Mouse (Mus musculus): ENCODE data around the gene Lcn12. TPM values are rescaled to one million over a fixed set of nuclear protein-coding genes. Genes with fewer than 3 reads are reported as not detected.

The Lcn12 gene
- not detected for polyA plus RNA-seq (2014; fragmentation: Illumina TruSeq; extraction: RNeasy Lipid Tissue Mini Kit (QIAGEN cat#74804); ENCODE audit: low replicate concordance)

DNA sequence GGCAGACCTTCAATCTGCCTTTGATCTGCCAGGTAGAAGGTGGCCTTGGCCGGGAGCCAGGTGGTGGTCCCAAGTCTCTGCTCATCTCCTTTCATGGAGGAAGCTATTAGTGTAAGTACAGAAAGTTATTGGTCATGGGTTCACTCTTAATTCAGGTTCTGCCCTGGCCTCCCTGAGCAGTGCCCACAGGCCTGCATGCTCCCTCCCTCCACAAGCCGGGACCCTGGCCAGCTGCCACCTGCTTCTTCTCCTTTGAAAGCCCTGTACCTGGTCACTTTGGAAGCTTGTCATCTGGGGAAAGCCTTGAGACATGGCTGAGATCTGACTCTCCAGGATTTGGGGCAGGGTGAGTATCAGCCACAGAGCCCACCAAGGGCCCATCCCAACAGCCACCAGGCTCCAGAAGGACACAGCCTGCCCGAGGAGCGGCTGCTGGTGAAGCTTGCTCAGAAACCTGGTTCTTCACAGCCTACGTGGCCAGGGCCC is at the start of gene Lcn12:
TSS of gene Lcn12 (minus strand) at position 436 of the 486 bp plus-strand sequence.

GRCm38 (mm10) chr2:25501593-25502486 is 8.1 kb upstream of the Lcn12 start, which contains the start of gene C8g:
C8g (minus strand) TSS chr2:25501719.

GRCm38 (mm10) chr2:25500576-25501405 is 7.1 kb upstream of the Lcn12 start, which contains the start of gene Fbxw5:
Fbxw5 (plus strand) TSS chr2:25500750.

DNA sequence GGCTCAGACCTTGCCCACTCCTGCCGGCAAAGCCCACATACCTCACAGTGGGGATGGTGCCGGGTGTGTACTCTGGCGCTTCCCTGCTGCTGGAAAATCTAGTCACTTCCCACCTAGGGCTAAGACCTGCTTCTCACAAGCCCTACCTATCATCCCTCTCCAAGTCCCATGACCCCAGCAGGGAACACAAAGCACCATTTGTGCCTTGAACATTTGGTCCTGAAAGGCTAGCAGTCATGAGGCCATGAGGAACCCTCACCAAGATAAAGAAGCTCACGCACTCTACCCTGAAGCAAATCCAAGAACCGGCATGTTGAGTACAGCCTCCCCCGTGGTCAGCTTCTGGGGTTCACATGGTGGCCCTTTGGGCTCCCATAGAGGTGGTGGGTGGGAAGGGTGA is 23.7 kb downstream of the Lcn12 start, which contains the start of gene Ptgds:
TSS of gene Ptgds (minus strand) at position 78 of the 400 bp plus-strand sequence.

DNA sequence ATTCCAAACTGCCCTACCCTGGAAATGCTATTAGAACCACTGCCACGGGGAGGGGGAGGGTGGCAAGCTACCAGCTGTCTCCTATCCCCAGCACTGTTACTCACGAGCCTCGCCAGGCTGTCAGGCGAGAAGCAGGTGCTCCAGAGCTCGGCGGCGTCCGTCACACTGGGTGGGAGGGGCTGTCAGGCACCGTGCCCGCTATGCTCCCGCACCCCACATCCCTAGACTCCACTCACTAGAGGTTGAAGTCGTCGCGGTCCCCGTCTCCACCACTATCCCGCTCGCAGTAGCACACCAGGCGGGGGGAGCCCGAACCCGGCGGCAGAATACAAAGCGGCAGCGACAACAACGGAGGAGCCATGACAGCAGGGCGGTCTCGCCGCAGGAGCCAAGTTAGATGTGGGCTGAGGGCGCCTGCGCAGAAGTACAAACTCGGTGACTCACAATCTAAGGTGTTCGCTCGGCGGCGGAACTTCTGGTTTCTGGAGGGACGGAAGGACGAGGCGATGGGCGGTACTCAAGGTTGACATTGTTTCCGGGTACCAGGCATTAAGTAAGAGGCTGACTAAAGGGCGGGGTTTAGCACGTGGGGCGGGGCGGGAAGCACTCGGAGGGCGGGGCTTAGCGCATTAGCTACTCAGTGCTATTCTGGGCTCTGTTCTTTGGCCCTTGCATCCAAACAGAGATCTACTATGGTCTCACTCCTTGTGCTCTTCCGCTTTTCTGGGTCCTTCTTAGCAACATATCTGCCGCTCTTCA is 33.0 kb downstream of the Lcn12 start, which contains the start of gene Paxx:
TSS of gene Paxx (minus strand) at position 544 of the 759 bp plus-strand sequence.

DNA sequence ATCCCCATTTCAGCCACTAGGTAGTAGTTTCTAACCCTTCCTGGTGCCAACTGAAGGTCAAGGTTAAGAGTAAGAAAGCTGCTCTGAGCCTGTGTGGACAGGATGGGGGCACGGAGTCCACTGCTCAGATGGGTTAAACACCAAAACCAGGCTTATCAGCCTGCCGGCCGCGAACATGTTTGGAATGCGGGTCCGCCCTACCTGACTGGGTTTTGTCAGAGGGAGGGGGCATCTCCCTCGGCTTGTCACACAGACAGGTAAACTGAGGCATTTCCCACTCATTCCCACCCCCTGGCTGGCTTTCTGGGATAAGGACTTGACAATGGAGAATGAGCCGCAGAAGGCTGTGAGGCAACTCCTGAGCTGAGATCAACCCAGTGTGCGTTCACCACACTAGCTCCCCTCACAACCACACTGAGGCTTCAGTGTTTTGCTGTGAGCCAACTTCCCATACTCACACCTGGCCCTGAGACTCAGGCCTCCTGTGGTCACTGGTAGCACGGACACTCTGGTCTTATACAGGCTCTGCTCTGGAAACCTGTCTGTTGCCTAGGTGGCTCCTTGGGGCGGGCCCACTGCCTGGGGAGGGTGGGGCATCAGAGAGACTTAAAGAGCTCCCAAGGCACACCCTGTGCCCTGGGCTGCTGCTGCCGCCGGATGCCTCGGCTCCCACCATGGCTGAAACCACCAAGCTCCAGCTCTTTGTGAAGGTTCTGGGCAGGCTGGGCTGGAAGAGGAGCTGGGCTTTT is 37.3 kb downstream of the Lcn12 start, which contains the start of gene Clic3:
TSS of gene Clic3 (plus strand) at position 634 of the 749 bp plus-strand sequence.

Other genes starting within 250 kb of the Lcn12 start
- 0.93 TPM for gene AL732309.1, start 247.0 kb downstream of the Lcn12 start, polyA plus RNA-seq (2014; fragmentation: Illumina TruSeq; extraction: RNeasy Lipid Tissue Mini Kit (QIAGEN cat#74804); ENCODE audit: low replicate concordance)
- gene Tmem203, start 238.5 kb downstream of the Lcn12 start, polyA plus RNA-seq (2014; fragmentation: Illumina TruSeq; extraction: RNeasy Lipid Tissue Mini Kit (QIAGEN cat#74804); ENCODE audit: low replicate concordance): not detected
- gene Tprn, start 231.3 kb downstream of the Lcn12 start, polyA plus RNA-seq (2014; fragmentation: Illumina TruSeq; extraction: RNeasy Lipid Tissue Mini Kit (QIAGEN cat#74804); ENCODE audit: low replicate concordance): 2.3 TPM
- gene Ssna1, start 221.5 kb downstream of the Lcn12 start, polyA plus RNA-seq (2014; fragmentation: Illumina TruSeq; extraction: RNeasy Lipid Tissue Mini Kit (QIAGEN cat#74804); ENCODE audit: low replicate concordance): 0.56 TPM
- 4.6 TPM for gene Anapc2, start 221.4 kb downstream of the Lcn12 start, polyA plus RNA-seq (2014; fragmentation: Illumina TruSeq; extraction: RNeasy Lipid Tissue Mini Kit (QIAGEN cat#74804); ENCODE audit: low replicate concordance)
- not detected for gene Tmem210, start 205.8 kb downstream of the Lcn12 start, polyA plus RNA-seq (2014; fragmentation: Illumina TruSeq; extraction: RNeasy Lipid Tissue Mini Kit (QIAGEN cat#74804); ENCODE audit: low replicate concordance)
- 0.37 TPM for gene Lrrc26, start 204.0 kb downstream of the Lcn12 start, polyA plus RNA-seq (2014; fragmentation: Illumina TruSeq; extraction: RNeasy Lipid Tissue Mini Kit (QIAGEN cat#74804); ENCODE audit: low replicate concordance)
- gene Grin1, start 174.7 kb downstream of the Lcn12 start, polyA plus RNA-seq (2014; fragmentation: Illumina TruSeq; extraction: RNeasy Lipid Tissue Mini Kit (QIAGEN cat#74804); ENCODE audit: low replicate concordance): not detected
- 13.8 TPM for gene Man1b1, start 161.6 kb downstream of the Lcn12 start, polyA plus RNA-seq (2014; fragmentation: Illumina TruSeq; extraction: RNeasy Lipid Tissue Mini Kit (QIAGEN cat#74804); ENCODE audit: low replicate concordance)
- gene Dpp7, start 137.6 kb downstream of the Lcn12 start, polyA plus RNA-seq (2014; fragmentation: Illumina TruSeq; extraction: RNeasy Lipid Tissue Mini Kit (QIAGEN cat#74804); ENCODE audit: low replicate concordance): 2.0 TPM
- gene Uap1l1, start 128.2 kb downstream of the Lcn12 start, polyA plus RNA-seq (2014; fragmentation: Illumina TruSeq; extraction: RNeasy Lipid Tissue Mini Kit (QIAGEN cat#74804); ENCODE audit: low replicate concordance): 5.0 TPM
- gene Sapcd2, start 121.6 kb downstream of the Lcn12 start, polyA plus RNA-seq (2014; fragmentation: Illumina TruSeq; extraction: RNeasy Lipid Tissue Mini Kit (QIAGEN cat#74804); ENCODE audit: low replicate concordance): 0.11 TPM
- gene Entpd2, start 98.0 kb downstream of the Lcn12 start, polyA plus RNA-seq (2014; fragmentation: Illumina TruSeq; extraction: RNeasy Lipid Tissue Mini Kit (QIAGEN cat#74804); ENCODE audit: low replicate concordance): not detected
- 4.4 TPM for gene Npdc1, start 94.6 kb downstream of the Lcn12 start, polyA plus RNA-seq (2014; fragmentation: Illumina TruSeq; extraction: RNeasy Lipid Tissue Mini Kit (QIAGEN cat#74804); ENCODE audit: low replicate concordance)
- gene Fut7, start 70.6 kb downstream of the Lcn12 start, polyA plus RNA-seq (2014; fragmentation: Illumina TruSeq; extraction: RNeasy Lipid Tissue Mini Kit (QIAGEN cat#74804); ENCODE audit: low replicate concordance): not detected
- gene Abca2, start 65.2 kb downstream of the Lcn12 start, polyA plus RNA-seq (2014; fragmentation: Illumina TruSeq; extraction: RNeasy Lipid Tissue Mini Kit (QIAGEN cat#74804); ENCODE audit: low replicate concordance): 0.48 TPM
- gene Clic3, start 37.1 kb downstream of the Lcn12 start, polyA plus RNA-seq (2014; fragmentation: Illumina TruSeq; extraction: RNeasy Lipid Tissue Mini Kit (QIAGEN cat#74804); ENCODE audit: low replicate concordance): not detected
- 5.1 TPM for gene Paxx, start 32.8 kb downstream of the Lcn12 start, polyA plus RNA-seq (2014; fragmentation: Illumina TruSeq; extraction: RNeasy Lipid Tissue Mini Kit (QIAGEN cat#74804); ENCODE audit: low replicate concordance)
- gene Ptgds, start 23.9 kb downstream of the Lcn12 start, polyA plus RNA-seq (2014; fragmentation: Illumina TruSeq; extraction: RNeasy Lipid Tissue Mini Kit (QIAGEN cat#74804); ENCODE audit: low replicate concordance): not detected
- gene Fbxw5, start 6.8 kb upstream of the Lcn12 start, polyA plus RNA-seq (2014; fragmentation: Illumina TruSeq; extraction: RNeasy Lipid Tissue Mini Kit (QIAGEN cat#74804); ENCODE audit: low replicate concordance): not detected
- gene C8g, start 7.8 kb upstream of the Lcn12 start, polyA plus RNA-seq (2014; fragmentation: Illumina TruSeq; extraction: RNeasy Lipid Tissue Mini Kit (QIAGEN cat#74804); ENCODE audit: low replicate concordance): not detected
- 0.78 TPM for gene Traf2, start 53.0 kb upstream of the Lcn12 start, polyA plus RNA-seq (2014; fragmentation: Illumina TruSeq; extraction: RNeasy Lipid Tissue Mini Kit (QIAGEN cat#74804); ENCODE audit: low replicate concordance)
- 1.6 TPM for gene Edf1, start 63.9 kb upstream of the Lcn12 start, polyA plus RNA-seq (2014; fragmentation: Illumina TruSeq; extraction: RNeasy Lipid Tissue Mini Kit (QIAGEN cat#74804); ENCODE audit: low replicate concordance)
- gene Mamdc4, start 80.9 kb upstream of the Lcn12 start, polyA plus RNA-seq (2014; fragmentation: Illumina TruSeq; extraction: RNeasy Lipid Tissue Mini Kit (QIAGEN cat#74804); ENCODE audit: low replicate concordance): not detected
- gene Phpt1, start 81.3 kb upstream of the Lcn12 start, polyA plus RNA-seq (2014; fragmentation: Illumina TruSeq; extraction: RNeasy Lipid Tissue Mini Kit (QIAGEN cat#74804); ENCODE audit: low replicate concordance): not detected
- gene Ajm1, start 87.8 kb upstream of the Lcn12 start, polyA plus RNA-seq (2014; fragmentation: Illumina TruSeq; extraction: RNeasy Lipid Tissue Mini Kit (QIAGEN cat#74804); ENCODE audit: low replicate concordance): not detected
- gene Rabl6, start 114.6 kb upstream of the Lcn12 start, polyA plus RNA-seq (2014; fragmentation: Illumina TruSeq; extraction: RNeasy Lipid Tissue Mini Kit (QIAGEN cat#74804); ENCODE audit: low replicate concordance): 29.1 TPM
- gene Ccdc183, start 123.8 kb upstream of the Lcn12 start, polyA plus RNA-seq (2014; fragmentation: Illumina TruSeq; extraction: RNeasy Lipid Tissue Mini Kit (QIAGEN cat#74804); ENCODE audit: low replicate concordance): not detected
- gene Tmem141, start 128.1 kb upstream of the Lcn12 start, polyA plus RNA-seq (2014; fragmentation: Illumina TruSeq; extraction: RNeasy Lipid Tissue Mini Kit (QIAGEN cat#74804); ENCODE audit: low replicate concordance): 0.85 TPM
- not detected for gene Fcna, start 134.1 kb upstream of the Lcn12 start, polyA plus RNA-seq (2014; fragmentation: Illumina TruSeq; extraction: RNeasy Lipid Tissue Mini Kit (QIAGEN cat#74804); ENCODE audit: low replicate concordance)
- not detected for gene Lcn8, start 159.2 kb upstream of the Lcn12 start, polyA plus RNA-seq (2014; fragmentation: Illumina TruSeq; extraction: RNeasy Lipid Tissue Mini Kit (QIAGEN cat#74804); ENCODE audit: low replicate concordance)
- gene Lcn5, start 164.0 kb upstream of the Lcn12 start, polyA plus RNA-seq (2014; fragmentation: Illumina TruSeq; extraction: RNeasy Lipid Tissue Mini Kit (QIAGEN cat#74804); ENCODE audit: low replicate concordance): not detected
- not detected for gene Lcn6, start 182.9 kb upstream of the Lcn12 start, polyA plus RNA-seq (2014; fragmentation: Illumina TruSeq; extraction: RNeasy Lipid Tissue Mini Kit (QIAGEN cat#74804); ENCODE audit: low replicate concordance)
- not detected for gene Lcn10, start 188.8 kb upstream of the Lcn12 start, polyA plus RNA-seq (2014; fragmentation: Illumina TruSeq; extraction: RNeasy Lipid Tissue Mini Kit (QIAGEN cat#74804); ENCODE audit: low replicate concordance)
- gene Obp2a, start 206.1 kb upstream of the Lcn12 start, polyA plus RNA-seq (2014; fragmentation: Illumina TruSeq; extraction: RNeasy Lipid Tissue Mini Kit (QIAGEN cat#74804); ENCODE audit: low replicate concordance): not detected
- 5.2 TPM for gene Bmyc, start 212.8 kb upstream of the Lcn12 start, polyA plus RNA-seq (2014; fragmentation: Illumina TruSeq; extraction: RNeasy Lipid Tissue Mini Kit (QIAGEN cat#74804); ENCODE audit: low replicate concordance)
- not detected for gene Obp2b, start 243.1 kb upstream of the Lcn12 start, polyA plus RNA-seq (2014; fragmentation: Illumina TruSeq; extraction: RNeasy Lipid Tissue Mini Kit (QIAGEN cat#74804); ENCODE audit: low replicate concordance)